21 mouse cellular contexts compared by ENCODE assay signal in the genomic region with DNA sequence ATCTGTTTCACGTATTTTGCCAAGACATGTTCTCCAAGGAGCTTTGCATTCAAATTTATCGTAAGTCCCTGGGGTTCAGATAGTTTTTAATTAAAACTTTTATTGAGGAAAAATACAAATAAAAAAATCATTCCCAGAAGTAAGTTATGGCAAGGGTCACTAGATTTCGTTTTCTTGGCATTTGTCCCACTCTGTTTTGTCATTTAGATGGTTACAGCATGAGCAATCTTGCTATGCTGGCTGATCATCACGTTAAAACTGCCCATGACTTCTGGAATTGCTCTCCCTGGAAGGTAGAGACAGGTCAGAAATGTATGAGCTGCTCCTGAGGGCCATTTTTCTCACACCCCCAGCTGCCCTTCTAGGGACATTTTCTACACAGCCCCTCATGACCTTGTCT.
DNase-seq lines count a peak whose midpoint lies in the region; ATAC-seq and TF ChIP-seq lines count a peak whose summit lies in the region.
"Had no signal": no experiment of that assay in that cellular context is flagged by ENCODE, and none has a peak within 500 bp of the region (broad histone marks: within the 10 kb centered on the region; RNA-seq: fewer than 3 reads in every experiment).

No protein-coding gene starts in this region.

- no peak for ATAC-seq in limb, embryonic 14.5 days (ENCODE audit: low FRiP score, low read depth)
- no peak for ATAC-seq in forebrain, postnatal 0 days
- ATAC-seq: CD4-positive, CD25-positive, alpha-beta regulatory T cell, adult 4 months; forebrain, embryonic 14.5 days had no signal

- no peak for TF ChIP-seq CTCF in forebrain, postnatal 0 days (IDR thresholded peaks at IDR 0.05; ENCODE audit: low read depth)

- H3K4me2 ChIP-seq in limb, embryonic 14.5 days (replicated peaks; ENCODE audit: low read depth, low read length, severe bottlenecking) = no peak overlapping the region
- H3K4me2 ChIP-seq in forebrain, postnatal 0 days (ENCODE audit: low read depth) = no peak overlapping the region
- H3K4me2 ChIP-seq: embryonic facial prominence, embryonic 15.5 days; heart, embryonic 11.5 days; heart, embryonic 15.5 days; hindbrain, embryonic 14.5 days had no signal

- no peaks in the 10 kb centered on the region for H3K36me3 ChIP-seq in limb, embryonic 14.5 days (ENCODE audit: control insufficient read depth, insufficient read depth, low read length)
- no peaks in the 10 kb centered on the region for H3K36me3 ChIP-seq in limb, embryonic 10.5 days
- H3K36me3 ChIP-seq in forebrain, postnatal 0 days (ENCODE audit: insufficient read depth) = no peaks in the 10 kb centered on the region
- H3K36me3 ChIP-seq: embryonic facial prominence, embryonic 15.5 days; forebrain, embryonic 10.5 days; G1E; heart, embryonic 15.5 days; hindbrain, embryonic 10.5 days had no signal

- peak; percentile 20 for DNase-seq in kidney, adult 9 months
- DNase-seq in kidney, adult 11 months = no peak
- peak; percentile 27 for DNase-seq in limb, embryonic 14.5 days (ENCODE audit: low spot score)
- no peak for DNase-seq in limb, embryonic 10.5 days (ENCODE audit: low spot score)
- DNase-seq in adipocyte (ENCODE audit: low spot score) = peak; percentile 86
- DNase-seq in skeletal muscle tissue, adult 2 months (ENCODE audit: low read depth, low spot score) = peak; percentile 7
- no peak for DNase-seq in forebrain, postnatal 0 days
- DNase-seq: B cell, adult 2 months; cerebellum, postnatal 14 days; embryo, embryonic 11 days had no signal

- 60% methylated on average over 4 of the region's 4 CpGs for WGBS in limb, embryonic 14.5 days
- 72% methylated on average over 4 of the region's 4 CpGs for WGBS in limb, embryonic 10.5 days
- 52% methylated on average over 4 of the region's 4 CpGs for WGBS in forebrain, postnatal 0 days

- no peak overlapping the region for H3K27ac ChIP-seq in limb, embryonic 14.5 days (replicated peaks; ENCODE audit: low read depth, low read length)
- no peak overlapping the region for H3K27ac ChIP-seq in limb, embryonic 10.5 days
- no peak overlapping the region for H3K27ac ChIP-seq in forebrain, postnatal 0 days (ENCODE audit: low read depth, low read length)
- H3K27ac ChIP-seq: embryonic facial prominence, embryonic 15.5 days; forebrain, embryonic 10.5 days; heart, adult 2 months; heart, embryonic 15.5 days; hindbrain, embryonic 10.5 days; hindbrain, embryonic 14.5 days had no signal

- TF ChIP-seq POLR2A in limb, embryonic 14.5 days (IDR thresholded peaks at IDR 0.05; ENCODE audit: borderline replicate concordance, extremely low read depth, insufficient read depth, insufficient read length) = no peak

- H3K4me3 ChIP-seq in limb, embryonic 14.5 days (replicated peaks; ENCODE audit: low read length) = no peak overlapping the region
- H3K4me3 ChIP-seq in limb, embryonic 10.5 days = no peak overlapping the region
- no peak overlapping the region for H3K4me3 ChIP-seq in forebrain, postnatal 0 days (ENCODE audit: low read depth, low read length)
- H3K4me3 ChIP-seq: embryonic facial prominence, embryonic 15.5 days; erythroblast, embryonic 14.5 days; forebrain, embryonic 10.5 days; heart, adult 2 months; heart, embryonic 15.5 days; hindbrain, embryonic 10.5 days had no signal

- H3K9me3 ChIP-seq in limb, embryonic 14.5 days (ENCODE audit: control insufficient read depth, low read length) = no peaks in the 10 kb centered on the region
- H3K9me3 ChIP-seq in limb, embryonic 10.5 days (replicated peaks) = no peaks in the 10 kb centered on the region
- no peaks in the 10 kb centered on the region for H3K9me3 ChIP-seq in forebrain, postnatal 0 days (ENCODE audit: low read length)
- H3K9me3 ChIP-seq: embryonic facial prominence, embryonic 15.5 days; forebrain, embryonic 10.5 days; G1E; heart, embryonic 15.5 days; hindbrain, embryonic 10.5 days had no signal

- no peak overlapping the region for H3K9ac ChIP-seq in limb, embryonic 14.5 days (ENCODE audit: low read depth, low read length, severe bottlenecking)
- H3K9ac ChIP-seq in forebrain, postnatal 0 days = no peak overlapping the region
- H3K9ac ChIP-seq: embryonic facial prominence, embryonic 15.5 days; heart, embryonic 15.5 days; hindbrain, embryonic 14.5 days had no signal

- no peaks in the 10 kb centered on the region for H3K4me1 ChIP-seq in limb, embryonic 14.5 days (ENCODE audit: control insufficient read depth, insufficient read depth, low read length)
- peaks cover 3% of the 10 kb centered on the region; the same call in 1 of the 2 replicates for H3K4me1 ChIP-seq in limb, embryonic 10.5 days
- no peaks in the 10 kb centered on the region for H3K4me1 ChIP-seq in forebrain, postnatal 0 days (ENCODE audit: insufficient read depth)
- H3K4me1 ChIP-seq: embryonic facial prominence, embryonic 15.5 days had no signal

- H3K27me3 ChIP-seq in limb, embryonic 14.5 days (ENCODE audit: control insufficient read depth, insufficient read depth, low read length) = 0 out of 2 replicates have a peak, but pooled peaks cover 13% of the 10 kb centered on the region
- peaks cover 98% of the 10 kb centered on the region for H3K27me3 ChIP-seq in limb, embryonic 10.5 days (ENCODE audit: low read depth, poor library complexity, severe bottlenecking)
- H3K27me3 ChIP-seq in forebrain, postnatal 0 days (ENCODE audit: insufficient read depth, low read length) = no peaks in the 10 kb centered on the region
- H3K27me3 ChIP-seq: heart, embryonic 15.5 days had no signal

Comparison
In these comparisons a context has a peak if more than half of its experiments do, and no peak if none do; other contexts are left out.
1. DNase-seq: peak in kidney, adult 9 months (single experiment), limb, embryonic 14.5 days (single experiment), adipocyte (single experiment) and skeletal muscle tissue, adult 2 months (single experiment); none in kidney, adult 11 months (single experiment), limb, embryonic 10.5 days (single experiment) and forebrain, postnatal 0 days (single experiment).